Mouse (Mus musculus) lung, embryonic 14.5 days (tissue): ENCODE measurements around the gene Pnpla6. TPM values are rescaled to one million over a fixed set of nuclear protein-coding genes. Genes with fewer than 3 reads are reported as not detected.

Source experiments
- ATAC-seq: fragments of 200-750 bp; cut with Nextera tagmentation; 2 replicates; pipeline ENCODE4 v1.8.0; 2017; ENCODE audit warnings: mild to moderate bottlenecking, moderate TSS enrichment, moderate library complexity; ENCODE audit not compliant: insufficient read depth
- DNase-seq: peaks from one replicate; pipeline ENCODE4 v3.0.0-alpha.2; 2015
- H3K27ac ChIP-seq: fragments of 300-500 bp; sonication (generic); 2 replicates; pipeline ENCODE4 v1.5.1; 2014; ENCODE audit warnings: low read depth, mild to moderate bottlenecking, moderate library complexity
- H3K27me3 ChIP-seq: fragments of 300-500 bp; sonication (generic); 2 replicates; pipeline ENCODE4 v1.6.1; 2014; ENCODE audit warnings: low read length, control low read depth; ENCODE audit not compliant: insufficient read depth
- H3K36me3 ChIP-seq: fragments of 300-500 bp; sonication (generic); 2 replicates; pipeline ENCODE4 v1.6.1; 2014; ENCODE audit warnings: control low read depth; ENCODE audit not compliant: insufficient read depth
- H3K4me1 ChIP-seq: fragments of 300-500 bp; sonication (generic); 2 replicates; pipeline ENCODE4 v1.6.1; 2014; ENCODE audit warnings: antibody characterized with exemption, control low read depth; ENCODE audit not compliant: insufficient read depth
- H3K4me2 ChIP-seq: fragments of 300-500 bp; sonication (generic); 2 replicates; pipeline ENCODE4 v1.6.1; 2014; ENCODE audit warnings: mild to moderate bottlenecking
- H3K4me3 ChIP-seq: fragments of 300-500 bp; sonication (generic); 2 replicates; pipeline ENCODE4 v1.5.1; 2014; ENCODE audit warnings: low read depth, low read length
- H3K9ac ChIP-seq: fragments of 300-500 bp; sonication (generic); 2 replicates; pipeline ENCODE4 v1.6.1; 2014
- H3K9me3 ChIP-seq: fragments of 300-500 bp; sonication (generic); 2 replicates; pipeline ENCODE4 v1.6.1; 2016; ENCODE audit warnings: low read depth, low read length, control low read depth
- CTCF ChIP-seq: IDR thresholded peaks from 2 replicates; pipeline ENCODE4 v1.5.1; 2016; ENCODE audit warnings: antibody characterized with exemption, low read depth
- WGBS: fragments of 180-500 bp; shearing (Covaris S2); extraction: QIAGEN DNeasy Blood & Tissue Kit; methylation state at CpG from one replicate; pipeline ENCODE4 v1.1.7; 2014; 5-methylcytosine and 5-hydroxymethylcytosine counted together
- polyA plus RNA-seq: library from polyadenylated mRNA; unstranded; fragments of >200 nt; fragmentation: Nextera tagmentation; extraction: Ambion mirVana; gene quantifications from 2 replicates; pipeline ENCODE4 v1.2.1, GENCODE M21; 2014

Gene Pnpla6
- polyA plus RNA-seq = 17.5 and 19.1 TPM in 2 replicates

DNA sequence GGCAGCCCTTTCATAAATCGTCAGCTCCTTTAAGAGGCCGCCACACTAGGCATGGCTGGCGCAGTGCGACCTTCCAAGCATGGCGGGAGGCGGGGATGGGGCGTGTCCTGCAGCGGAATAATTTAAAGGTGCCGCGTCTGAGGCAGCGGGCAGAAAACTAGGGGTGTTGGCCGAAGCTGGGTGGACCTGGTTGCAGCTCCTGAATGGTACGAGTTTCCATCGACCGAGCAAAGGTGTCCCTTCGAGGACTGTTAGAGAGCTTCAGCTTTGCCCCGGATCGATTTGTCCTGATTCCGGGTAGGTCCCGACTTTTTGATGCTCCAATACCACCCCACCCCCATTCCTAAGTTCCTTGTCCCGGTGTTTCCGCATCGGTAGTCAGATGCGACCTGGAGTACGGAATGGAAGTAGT is at the start of gene Pnpla6:
TSS of gene Pnpla6 (plus strand) at position 125 of the 412 bp plus-strand sequence.
- H3K27ac ChIP-seq = peak within 1 kb of the TSS; percentile 47
- no peaks in the 10 kb centered on the region for H3K27me3 ChIP-seq
- H3K36me3 ChIP-seq = peaks cover 29% of the 10 kb centered on the region
- peak; percentile 92 for DNase-seq
- H3K4me2 ChIP-seq = peak within 1 kb of the TSS; percentile 91
- H3K4me1 ChIP-seq = no peaks in the 10 kb centered on the region
- ATAC-seq = peak; percentile 71
- peak within 1 kb of the TSS; percentile 62 for H3K4me3 ChIP-seq
- peak within 1 kb of the TSS; percentile 61 for H3K9ac ChIP-seq
- WGBS = under 1% methylated on average over 25 of the region's 25 CpGs
- no peaks in the 10 kb centered on the region for H3K9me3 ChIP-seq
- TF ChIP-seq CTCF = no peak

DNA sequence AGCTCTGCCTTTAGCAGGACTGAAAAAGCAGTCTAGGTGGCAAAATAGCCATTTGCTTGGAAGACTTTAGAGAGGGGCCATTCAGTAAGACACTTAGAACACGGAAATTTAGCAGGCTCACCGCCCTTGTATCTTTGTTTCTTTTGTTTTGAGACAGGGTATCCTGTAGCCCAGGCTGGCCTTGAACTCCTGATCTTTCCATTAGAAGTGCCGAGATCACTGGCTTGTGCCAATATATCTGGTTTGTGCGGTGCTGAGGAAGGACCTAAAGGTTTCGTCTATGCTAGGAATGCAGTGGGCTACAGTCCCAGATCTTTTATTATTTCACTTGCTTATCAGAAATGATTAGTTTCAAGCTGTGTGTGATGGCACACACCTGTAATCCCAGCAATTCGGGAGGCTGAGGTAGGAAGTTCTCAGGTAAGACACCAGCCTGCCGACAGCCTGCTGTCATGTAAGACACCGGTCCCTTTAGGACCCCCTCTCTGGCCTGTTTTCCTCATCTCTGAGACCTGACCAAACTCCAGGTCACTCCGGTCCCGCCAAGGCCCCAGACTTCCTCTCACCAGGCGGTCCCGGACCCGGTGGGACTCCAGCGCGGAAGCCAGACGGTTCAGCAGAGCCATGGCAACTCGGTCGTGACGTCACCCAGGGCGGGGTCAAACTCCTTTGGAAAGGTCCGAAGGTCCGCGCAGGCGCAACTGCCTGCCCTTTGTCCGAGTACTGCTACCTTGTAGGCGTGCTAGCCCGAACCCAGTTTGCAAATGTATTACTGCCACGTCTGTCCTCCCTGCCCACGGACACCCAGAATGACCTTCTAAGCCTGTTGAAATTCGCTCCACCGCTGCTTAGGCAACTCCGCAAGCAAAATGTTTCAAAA is 47.9 kb upstream of the Pnpla6 start, which contains the start of gene Pex11g:
TSS of gene Pex11g (minus strand) at position 675 of the 880 bp plus-strand sequence.
- no peak for TF ChIP-seq CTCF
- Histone ChIP-seq H3K4me2 (peak within 1 kb of the TSS; percentile 75), H3K9ac (peak within 1 kb of the TSS; percentile 67), H3K4me3 (peak within 1 kb of the TSS; percentile 54), H3K27me3 (no peaks in the 10 kb centered on the region), H3K36me3 (no peaks in the 10 kb centered on the region), H3K9me3 (no peaks in the 10 kb centered on the region), H3K4me1 (peaks cover 4% of the 10 kb centered on the region), H3K27ac (peak within 1 kb of the TSS; percentile 80)
- DNase-seq (peak; percentile 99), ATAC-seq (peak; percentile 95)
- WGBS = 3% methylated on average over 32 of the region's 32 CpGs

DNA sequence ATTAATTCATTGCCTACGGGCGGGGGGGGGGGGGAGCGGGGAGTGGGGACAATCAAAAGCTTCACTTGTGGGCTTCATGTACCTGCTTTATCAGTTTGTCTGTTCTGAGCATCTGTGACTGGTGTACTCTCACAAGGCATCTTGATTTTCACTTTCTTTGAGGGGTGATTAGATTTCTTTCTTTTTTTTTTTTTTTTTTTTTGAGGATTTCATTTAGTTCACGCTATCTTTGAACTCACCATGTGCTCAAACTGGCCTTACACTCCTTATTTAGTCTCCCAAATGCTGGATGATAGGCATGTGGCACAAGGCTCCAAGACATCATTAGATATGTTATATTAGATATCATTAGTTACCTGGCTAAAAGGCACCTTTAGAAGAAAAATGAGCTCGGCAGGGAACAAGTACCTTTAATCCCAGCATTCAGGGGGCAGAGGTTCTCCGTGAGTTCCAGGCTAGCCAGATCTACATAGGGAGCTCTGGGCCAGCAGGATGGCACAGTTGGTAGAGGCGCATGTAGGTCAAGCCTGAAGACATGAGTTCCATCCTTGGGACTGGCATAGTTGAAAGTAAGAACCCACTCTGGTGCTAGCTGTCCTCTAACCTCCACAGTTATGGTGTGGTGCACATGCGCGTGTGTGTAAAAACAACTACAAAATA is 47.2 kb upstream of the Pnpla6 start:
- 55% methylated on average over 9 of the region's 9 CpGs for WGBS
- peak; percentile 26 for DNase-seq

DNA sequence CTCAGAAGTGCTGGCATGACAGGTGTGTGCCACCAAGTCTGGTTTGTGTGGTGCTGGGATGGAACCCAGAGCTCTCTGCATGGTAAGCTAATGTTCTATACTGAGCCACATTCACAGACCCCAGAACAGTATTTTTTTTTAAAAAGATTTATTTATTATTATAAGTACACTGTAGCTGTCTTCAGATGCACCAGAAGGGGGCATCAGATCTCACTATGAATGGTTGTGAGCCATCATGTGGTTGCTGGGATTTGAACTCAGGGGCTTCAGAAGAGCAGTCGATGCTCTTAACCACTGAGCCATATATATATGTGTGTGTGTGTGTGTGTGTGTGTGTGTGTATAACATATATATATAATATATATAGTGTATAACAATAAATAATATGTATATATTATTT is 46.3 kb upstream of the Pnpla6 start:
- DNase-seq (peak; percentile 19), ATAC-seq (no peak)
- Histone ChIP-seq H3K4me2 (no peak overlapping the region), H3K4me1 (peaks cover 4% of the 10 kb centered on the region), H3K27ac (no peak overlapping the region), H3K36me3 (no peaks in the 10 kb centered on the region), H3K4me3 (no peak overlapping the region), H3K9ac (no peak overlapping the region), H3K9me3 (no peaks in the 10 kb centered on the region), H3K27me3 (no peaks in the 10 kb centered on the region)
- no peak for TF ChIP-seq CTCF
- 95% methylated on average over 1 of the region's 1 CpGs for WGBS

More for the DNA sequence above, 47.2 kb upstream of the Pnpla6 start:
- no peak for ATAC-seq
- no peaks in the 10 kb centered on the region for H3K9me3 ChIP-seq
- peak overlapping the region; percentile 80 for H3K27ac ChIP-seq
- peak overlapping the region; percentile 54 for H3K4me3 ChIP-seq
- TF ChIP-seq CTCF = no peak
- H3K4me1 ChIP-seq = peaks cover 4% of the 10 kb centered on the region
- H3K36me3 ChIP-seq = no peaks in the 10 kb centered on the region
- H3K4me2 ChIP-seq = peak overlapping the region; percentile 75
- no peaks in the 10 kb centered on the region for H3K27me3 ChIP-seq
- H3K9ac ChIP-seq = peak overlapping the region; percentile 67

DNA sequence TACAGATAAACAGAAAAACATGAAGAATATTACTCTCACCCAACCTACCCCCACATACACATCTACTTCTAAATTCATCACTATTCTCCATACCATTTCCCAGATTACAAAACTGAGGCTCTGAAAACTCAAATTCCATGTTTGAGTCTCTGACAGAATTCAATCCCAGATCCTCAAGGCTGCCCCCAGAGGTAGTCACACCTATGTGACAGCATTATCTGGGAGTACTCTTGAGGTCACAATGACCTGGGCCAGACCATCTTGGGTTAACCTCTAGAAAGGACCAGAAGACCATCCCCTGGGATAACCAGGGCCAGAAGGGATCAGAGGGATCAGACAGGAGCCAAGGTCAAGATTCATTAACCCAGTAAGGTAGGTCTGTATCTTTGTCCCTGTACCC is 44.6 kb upstream of the Pnpla6 start, which contains the start of gene Tex45:
TSS of gene Tex45 (plus strand) at position 301 of the 400 bp plus-strand sequence.
- Histone ChIP-seq H3K4me1 (peaks cover 4% of the 10 kb centered on the region), H3K27ac (no peak within 1 kb of the TSS), H3K4me3 (no peak within 1 kb of the TSS), H3K9me3 (no peaks in the 10 kb centered on the region), H3K27me3 (no peaks in the 10 kb centered on the region), H3K9ac (no peak within 1 kb of the TSS), H3K4me2 (no peak within 1 kb of the TSS), H3K36me3 (no peaks in the 10 kb centered on the region)
- no peak for TF ChIP-seq CTCF
- no peak for DNase-seq
- no peak for ATAC-seq

DNA sequence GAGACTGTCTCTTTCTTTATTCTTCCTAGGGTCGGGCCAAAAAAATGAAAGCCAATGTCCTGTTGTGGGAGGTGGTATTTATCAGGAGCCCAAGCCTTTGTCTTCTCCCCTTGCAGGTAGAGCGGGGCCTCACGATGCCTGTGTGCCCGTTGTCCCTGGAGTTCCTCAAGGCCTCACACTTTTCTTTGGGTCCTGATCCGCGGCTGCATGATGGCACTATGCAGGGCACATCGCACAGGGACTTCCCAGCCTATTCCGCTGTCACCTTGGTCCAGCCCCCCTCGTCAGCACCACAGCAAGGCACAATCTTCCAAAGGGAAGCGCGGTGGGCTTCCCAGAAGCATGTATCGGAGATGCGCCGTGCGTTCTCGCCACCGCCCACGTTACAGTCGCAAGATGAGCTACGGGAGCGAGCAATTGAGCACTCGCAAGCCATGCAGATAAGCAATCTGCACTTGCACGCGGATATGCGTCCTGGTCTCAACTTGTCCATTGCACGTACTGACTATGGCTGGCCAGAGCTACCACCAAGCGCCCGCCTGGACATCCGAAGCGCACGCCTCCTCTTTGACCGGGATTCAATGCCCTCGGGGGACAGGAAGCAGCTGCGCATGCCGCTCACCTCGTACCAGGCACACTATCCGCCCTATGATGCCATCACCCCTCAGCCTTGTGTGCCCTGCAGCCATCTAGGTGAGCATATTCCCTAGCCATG is 39.3 kb upstream of the Pnpla6 start:
- peak overlapping the region; percentile 29 for H3K9ac ChIP-seq
- peak; percentile 21 for DNase-seq
- peak overlapping the region; percentile 59 for H3K4me2 ChIP-seq
- peak overlapping the region; percentile 24 for H3K4me3 ChIP-seq
- H3K4me1 ChIP-seq = 0 out of 2 replicates have a peak, but pooled peaks cover 3% of the 10 kb centered on the region
- no peaks in the 10 kb centered on the region for H3K36me3 ChIP-seq
- TF ChIP-seq CTCF = no peak
- H3K9me3 ChIP-seq = no peaks in the 10 kb centered on the region
- no peak; the same call in 1 of the 2 replicates for ATAC-seq
- no peaks in the 10 kb centered on the region for H3K27me3 ChIP-seq
- 24% methylated on average over 37 of the region's 37 CpGs for WGBS
- H3K27ac ChIP-seq = no peak overlapping the region
